Mouse (Mus musculus) ovary, adult 18-20 months (tissue): ENCODE results near the gene Epdr1.
A peak's percentile ranks its signal among the peaks of the same experiment; 100 is the strongest.
"Not testable (repeated sequence)": the region's sequence is repeated elsewhere in the genome, so short reads cannot be mapped to it uniquely, and the experiment has no call there.

Source experiments
- DNase-seq: peaks from one replicate; pipeline ENCODE4 v3.0.0; 2022; ENCODE audit warnings: low spot score, mixed read lengths

Epdr1 gene

GRCm38 (mm10) chr13:19604916-19605315, 14.8 kb downstream of the Epdr1 start:
- no peak for DNase-seq

- DNase-seq, result no peak
Measured at GRCm38 (mm10) chr13:19603719-19604118, 16.0 kb downstream of the Epdr1 start.

- no peak for DNase-seq
Measured at GRCm38 (mm10) chr13:19602531-19602930, 17.2 kb downstream of the Epdr1 start.

- DNase-seq, result no peak
Measured at GRCm38 (mm10) chr13:19599242-19599641, 20.5 kb downstream of the Epdr1 start.

GRCm38 (mm10) chr13:19595141-19595540, 24.6 kb downstream of the Epdr1 start:
- no peak for DNase-seq

- DNase-seq, result peak; percentile 72
Measured at GRCm38 (mm10) chr13:19590996-19591759, 28.5 kb downstream of the Epdr1 start.

GRCm38 (mm10) chr13:19575947-19576346, 43.8 kb downstream of the Epdr1 start:
- no peak for DNase-seq

GRCm38 (mm10) chr13:19574723-19575122, 45.0 kb downstream of the Epdr1 start:
- not testable (repeated sequence) for DNase-seq

- DNase-seq, result not testable (repeated sequence)
Measured at GRCm38 (mm10) chr13:19570166-19570565, 49.6 kb downstream of the Epdr1 start.

GRCm38 (mm10) chr13:19562510-19562909, 57.2 kb downstream of the Epdr1 start:
- DNase-seq, result no peak

- no peak for DNase-seq
Measured at GRCm38 (mm10) chr13:19555391-19555790, 64.3 kb downstream of the Epdr1 start.
